Mouse (Mus musculus) large intestine, adult 2 months (tissue): ENCODE data around the gene Trp63. TPM values are rescaled to one million over a fixed set of nuclear protein-coding genes. Genes with fewer than 3 reads are reported as not detected.

ENCODE experiments used
- DNase-seq: peaks from one replicate; pipeline ENCODE4 v3.0.0-alpha.2; 2012; ENCODE audit warnings: low read depth, low spot score
- WGBS: fragments of 180-500 bp; shearing (Covaris S2); methylation state at CpG from one replicate; pipeline ENCODE4 v1.1.7; 2018; 5-methylcytosine and 5-hydroxymethylcytosine counted together
- polyA plus RNA-seq: library from polyadenylated mRNA; depleted of rRNA; stranded (reverse); fragments of >200 nt; gene quantifications from 2 replicates; pipeline ENCODE4 v1.2.3, GENCODE M21; 2012

The Trp63 gene
- polyA plus RNA-seq, 1 experiment = 0.05 TPM

GRCm38 (mm10) chr16:25774611-25775010, 91.0 kb downstream of the Trp63 start:
- 68% methylated on average over 7 of the region's 7 CpGs for WGBS

GRCm38 (mm10) chr16:25777501-25777900, 93.9 kb downstream of the Trp63 start:
- DNase-seq = no peak
- WGBS = 75% methylated on average over 1 of the region's 1 CpGs

More at GRCm38 (mm10) chr16:25774611-25775010, 91.0 kb downstream of the Trp63 start:
- DNase-seq = no peak

GRCm38 (mm10) chr16:25779964-25780363, 96.4 kb downstream of the Trp63 start:
- no peak for DNase-seq
- 31% methylated on average over 4 of the region's 4 CpGs for WGBS

GRCm38 (mm10) chr16:25784246-25784645, 100.7 kb downstream of the Trp63 start:
- WGBS = 89% methylated on average over 2 of the region's 2 CpGs

GRCm38 (mm10) chr16:25786457-25786856, 102.9 kb downstream of the Trp63 start:
- no peak for DNase-seq
- 74% methylated on average over 5 of the region's 5 CpGs for whole genome bisulfite sequencing

More at GRCm38 (mm10) chr16:25784246-25784645, 100.7 kb downstream of the Trp63 start:
- no peak for DNase-seq

GRCm38 (mm10) chr16:25792640-25793266, 109.2 kb downstream of the Trp63 start:
- no peak for DNase-seq
- 76% methylated on average over 5 of the region's 5 CpGs for WGBS

GRCm38 (mm10) chr16:25797732-25798294, 114.2 kb downstream of the Trp63 start:
- DNase-seq = no peak
- 82% methylated on average over 4 of the region's 4 CpGs for WGBS

- DNase-seq = no peak
These were observed 116.1 kb downstream of the Trp63 start for GRCm38 (mm10) chr16:25799618-25800017.

GRCm38 (mm10) chr16:25804955-25805354, 121.4 kb downstream of the Trp63 start:
- 65% methylated on average over 3 of the region's 3 CpGs for WGBS
- no peak for DNase-seq

GRCm38 (mm10) chr16:25807116-25807515, 123.6 kb downstream of the Trp63 start:
- DNase-seq = no peak

- 32% methylated on average over 10 of the region's 10 CpGs for WGBS
- DNase-seq = no peak
These were observed 134.4 kb downstream of the Trp63 start for GRCm38 (mm10) chr16:25817753-25818624.

- WGBS = 64% methylated on average over 7 of the region's 7 CpGs
- DNase-seq = no peak
These were observed 142.5 kb downstream of the Trp63 start for GRCm38 (mm10) chr16:25826016-25826415.

- no peak for DNase-seq
- 88% methylated on average over 4 of the region's 4 CpGs for WGBS
These were observed 149.0 kb downstream of the Trp63 start for GRCm38 (mm10) chr16:25832576-25832975.

GRCm38 (mm10) chr16:25835301-25835700, 151.7 kb downstream of the Trp63 start:
- WGBS = 40% methylated on average over 3 of the region's 3 CpGs
- no peak for DNase-seq

- DNase-seq = no peak
- 70% methylated on average over 5 of the region's 5 CpGs for WGBS
These were observed 152.2 kb downstream of the Trp63 start for GRCm38 (mm10) chr16:25835723-25836122.

GRCm38 (mm10) chr16:25842996-25843395, 159.4 kb downstream of the Trp63 start:
- WGBS = 71% methylated on average over 6 of the region's 6 CpGs
- DNase-seq = no peak

- no peak for DNase-seq
- WGBS = 86% methylated on average over 13 of the region's 13 CpGs
These were observed 160.1 kb downstream of the Trp63 start for GRCm38 (mm10) chr16:25843625-25844024.

- DNase-seq = no peak
- WGBS = 91% methylated on average over 5 of the region's 5 CpGs
These were observed 163.0 kb downstream of the Trp63 start for GRCm38 (mm10) chr16:25846611-25847010.

GRCm38 (mm10) chr16:25848474-25848873, 164.9 kb downstream of the Trp63 start:
- DNase-seq = no peak
- WGBS = 83% methylated on average over 2 of the region's 2 CpGs

GRCm38 (mm10) chr16:25849593-25850464, 166.3 kb downstream of the Trp63 start:
- DNase-seq = no peak

More at GRCm38 (mm10) chr16:25849593-25850464, 166.3 kb downstream of the Trp63 start:
- 39% methylated on average over 13 of the region's 13 CpGs for WGBS
